Mouse (Mus musculus) left cerebral cortex, postnatal 36 days (tissue): ENCODE data around the gene Olfr749. TPM values are rescaled to one million over a fixed set of nuclear protein-coding genes. Genes with fewer than 3 reads are reported as not detected.
"Not testable (repeated sequence)": the region's sequence is repeated elsewhere in the genome, so short reads cannot be mapped to it uniquely, and the experiment has no call there.

Experiments
- DNase-seq, 2 experiments: peaks; one replicate each; pipeline ENCODE4 v3.0.0; 2021 to 2022; ENCODE audit warnings: low spot score in 2 of 2, mixed read lengths in 1 of 2
- intact Hi-C: fragments of 180-260 bp; cut with DNase I; formaldehyde crosslinking; loops from one replicate; pipeline ENCODE4 v1.15.1; 2025
- total RNA-seq, 2 experiments: library from RNA; stranded (reverse); gene quantifications; 2 replicates each; pipeline ENCODE4 v1.2.3; 2021

Gene Olfr749
- total RNA-seq: not detected

DNA sequence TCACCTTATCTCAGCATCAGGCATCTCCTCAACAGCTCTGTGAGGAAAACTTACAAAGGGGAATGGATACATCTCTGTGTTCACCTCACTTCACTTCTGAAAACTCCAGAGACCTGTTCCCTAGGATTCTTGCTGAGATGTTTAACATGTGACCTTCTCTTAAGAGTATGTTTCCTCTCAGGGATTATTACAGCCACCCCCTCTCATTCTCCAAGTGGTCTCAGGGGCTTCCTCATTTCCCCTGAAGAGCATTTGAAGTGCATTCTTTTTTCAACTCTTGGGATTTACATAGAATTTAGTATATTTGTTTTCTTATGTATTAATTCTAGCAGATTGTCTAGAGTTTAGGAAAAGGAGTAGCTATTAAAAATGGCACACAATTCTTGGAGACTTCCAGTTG, at the start of gene Olfr749:
Gene Olfr749 (minus strand): TSS at position 101 of the 400 bp plus-strand sequence.
- intact Hi-C loops: no loop called here
- DNase-seq: no peak

DNA sequence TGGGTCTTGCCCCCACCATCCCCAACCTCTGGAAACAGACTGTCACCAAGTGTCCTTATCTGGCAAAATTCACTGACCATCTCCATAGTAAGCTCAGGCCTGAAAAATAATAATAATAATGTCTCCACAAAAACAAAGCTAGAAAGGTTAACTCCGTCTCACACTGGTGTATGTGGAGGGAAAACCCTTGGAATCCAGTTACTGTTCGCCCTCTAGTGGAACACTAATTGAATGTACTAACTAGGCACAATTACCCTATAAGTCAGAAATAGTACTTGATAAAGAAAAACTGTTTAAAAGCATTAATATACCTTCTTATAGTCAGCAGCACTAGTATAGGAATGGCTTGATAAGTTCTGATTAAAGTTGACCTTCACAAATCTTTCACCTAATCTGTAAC, 43.3 kb upstream of the Olfr749 start:
- no peak for DNase-seq
- intact Hi-C loops: no loop called here

DNA sequence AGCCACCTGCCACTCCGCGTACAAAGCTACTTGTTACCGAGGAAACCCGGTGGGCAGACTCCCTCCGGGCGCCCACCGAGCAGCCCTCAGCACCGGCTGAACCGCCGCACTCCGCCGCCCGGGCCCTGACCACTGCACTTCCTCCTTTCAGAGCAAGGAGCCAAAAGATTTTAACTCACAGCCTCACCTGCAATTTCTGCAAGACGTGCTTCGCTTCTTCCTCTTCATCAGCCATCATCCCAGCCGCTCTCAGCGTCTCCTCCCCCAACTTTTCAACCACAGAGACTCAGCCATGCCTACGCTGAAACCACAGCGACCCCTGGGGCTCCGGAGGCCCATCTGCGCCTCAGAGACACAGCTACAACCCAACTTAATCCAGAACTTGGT, 40.4 kb upstream of the Olfr749 start, which contains the start of gene Ttc5:
Gene Ttc5 (minus strand): TSS at position 269 of the 387 bp plus-strand sequence.
- peak; percentile 89 for DNase-seq
- intact Hi-C loops: no loop called here

DNA sequence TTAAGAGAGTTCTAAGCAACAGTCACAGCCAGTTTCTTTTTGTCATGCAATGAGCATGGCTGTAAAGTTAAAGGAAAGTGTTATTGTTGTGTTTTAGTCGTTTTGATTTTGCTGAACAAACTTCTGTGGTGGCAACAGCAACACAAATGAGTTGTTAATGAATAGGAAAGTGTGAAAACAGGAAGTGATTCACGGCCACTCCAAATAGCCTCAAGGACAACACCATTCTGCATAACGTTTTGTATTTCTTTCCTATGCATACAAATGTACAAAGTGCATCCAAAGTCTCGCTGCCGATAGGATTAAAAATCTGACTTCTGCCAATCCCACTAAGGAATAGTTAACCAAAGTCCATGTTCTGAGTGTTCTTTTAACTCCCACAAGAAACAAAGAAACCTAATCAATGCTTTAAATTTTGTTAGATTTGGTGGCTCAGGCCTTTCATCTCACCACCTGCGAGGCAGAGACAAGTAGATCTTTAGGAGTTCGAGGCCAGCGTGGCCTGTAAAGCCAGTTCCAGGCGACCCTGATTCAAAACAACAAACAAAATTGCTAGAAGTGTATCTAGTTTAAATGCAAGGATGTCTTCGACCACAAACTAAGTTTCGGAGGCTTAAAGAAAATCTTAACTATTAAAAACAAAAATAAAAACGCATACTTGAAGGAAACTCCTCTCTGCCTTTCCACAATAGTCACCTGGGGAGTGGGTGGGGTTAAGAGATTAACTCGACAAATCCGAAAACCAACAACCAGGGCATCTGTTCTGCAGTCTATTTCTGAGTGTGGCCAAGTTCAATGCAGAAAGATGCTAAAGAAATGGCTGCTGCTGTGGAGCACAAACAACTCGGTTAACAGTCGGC, 39.7 kb upstream of the Olfr749 start:
- intact Hi-C loops: no loop called here
- DNase-seq: no peak

DNA sequence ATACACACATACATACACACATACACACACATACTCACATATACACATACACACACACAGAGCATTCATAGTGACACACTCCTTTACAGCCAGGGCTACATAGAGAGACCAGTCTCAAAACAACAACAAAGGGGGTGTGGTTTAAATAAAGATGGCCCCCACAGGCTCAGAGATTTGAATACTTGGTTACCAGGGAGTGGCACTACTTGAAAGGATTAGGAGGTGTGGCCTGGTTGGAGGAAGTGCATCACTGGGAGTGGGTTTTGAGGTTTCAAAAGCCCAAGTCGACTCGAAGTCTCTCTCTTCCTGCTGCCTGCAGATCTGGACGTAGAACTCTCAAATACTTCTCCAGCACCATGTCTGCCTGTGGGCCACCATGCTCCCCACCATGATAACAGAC, 37.3 kb upstream of the Olfr749 start:
- DNase-seq: no peak
- intact Hi-C loops: no loop called here

DNA sequence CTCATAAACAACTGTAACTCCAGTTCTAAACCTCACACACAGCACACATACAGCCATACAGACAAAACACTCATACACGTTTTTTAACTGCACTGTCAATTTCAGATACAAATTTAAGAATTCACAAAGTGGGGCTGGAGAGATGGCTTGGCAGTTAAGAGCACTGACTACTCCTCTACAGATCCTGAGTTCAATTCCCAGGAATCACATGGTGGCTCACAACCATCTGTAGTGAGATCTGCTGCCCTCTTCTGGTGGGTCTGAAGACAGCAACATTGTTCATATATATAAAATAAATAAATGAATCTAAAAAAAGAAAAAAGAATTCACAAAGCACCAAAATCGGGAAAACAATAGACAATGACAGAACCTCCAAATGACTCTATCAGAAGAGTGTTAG, 26.4 kb upstream of the Olfr749 start:
- no peak for DNase-seq
- intact Hi-C loops: no loop called here

DNA sequence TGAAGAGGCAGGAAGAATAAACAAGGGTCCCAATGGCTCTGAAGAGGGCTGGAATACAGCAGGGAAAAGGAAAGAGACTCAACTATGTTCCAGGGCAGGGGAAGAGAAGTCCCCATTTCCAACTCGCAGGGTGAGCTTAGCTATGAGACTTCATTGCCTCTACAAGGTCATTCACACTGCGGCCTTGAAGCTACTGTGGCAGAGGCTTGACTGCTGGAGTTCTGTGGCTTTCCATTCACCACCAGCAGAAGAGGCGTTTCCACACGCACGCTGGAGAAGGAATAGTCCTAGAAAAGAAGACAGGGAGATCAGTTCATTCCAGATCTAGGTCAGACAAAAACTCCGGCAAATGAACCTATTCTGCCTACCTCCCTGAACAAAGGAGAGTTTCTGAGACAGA, 20.8 kb upstream of the Olfr749 start:
- DNase-seq: no peak
- intact Hi-C loops: no loop called here

DNA sequence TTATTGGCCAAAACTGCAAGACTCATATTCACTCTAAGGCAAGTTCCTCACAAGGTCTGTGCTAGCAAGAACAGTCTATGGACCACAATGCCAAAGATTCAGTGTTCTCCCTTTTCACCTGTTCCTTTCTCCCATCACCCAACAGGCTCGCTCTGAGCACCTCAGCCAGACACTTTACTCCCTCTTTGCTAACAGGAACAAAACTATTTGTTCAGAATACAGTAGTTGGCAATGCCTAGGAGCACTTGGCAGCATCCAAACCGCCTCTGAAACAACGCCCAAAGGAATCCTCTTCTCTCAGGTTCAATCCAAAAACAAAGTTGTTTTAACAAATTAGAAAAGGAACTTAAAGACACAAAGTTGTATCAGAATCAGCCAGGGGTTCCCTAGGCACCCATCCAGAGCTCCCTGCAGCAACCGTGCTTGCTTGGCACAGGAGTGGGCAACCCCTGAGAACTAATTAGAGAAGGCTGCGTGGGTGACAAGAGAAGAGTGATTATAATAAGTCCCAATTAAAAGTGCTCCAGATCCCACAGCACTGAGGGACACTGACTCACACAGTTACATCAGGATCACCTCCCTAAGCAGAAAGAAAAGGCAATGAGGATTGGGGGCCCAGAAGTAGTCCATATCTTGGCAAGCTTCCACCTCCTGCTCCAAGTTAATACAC, 13.7 kb upstream of the Olfr749 start:
- DNase-seq: peak; percentile 15 to 21

DNA sequence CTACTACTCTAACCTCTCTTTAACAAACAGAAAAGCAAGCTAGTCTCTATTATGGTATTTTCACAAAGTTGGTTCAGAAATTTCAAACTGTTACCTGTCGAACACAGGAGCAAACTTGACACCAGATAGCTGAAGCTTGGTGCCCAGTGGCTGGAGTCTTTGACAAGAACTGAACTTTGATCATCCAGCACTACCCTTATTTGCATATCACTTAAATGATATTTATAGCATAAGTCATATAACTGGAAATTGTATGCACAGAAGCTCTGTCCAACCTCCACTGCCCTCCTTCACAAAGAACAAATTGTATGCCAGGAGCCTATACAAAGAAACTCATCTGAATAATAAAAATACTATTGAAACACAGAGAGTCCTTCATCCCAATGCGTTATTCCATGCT, 3.3 kb downstream of the Olfr749 start:
- no peak for DNase-seq
- intact Hi-C loops: no loop called here

More for the DNA sequence above, 13.7 kb upstream of the Olfr749 start:
- intact Hi-C loops: no loop called here

DNA sequence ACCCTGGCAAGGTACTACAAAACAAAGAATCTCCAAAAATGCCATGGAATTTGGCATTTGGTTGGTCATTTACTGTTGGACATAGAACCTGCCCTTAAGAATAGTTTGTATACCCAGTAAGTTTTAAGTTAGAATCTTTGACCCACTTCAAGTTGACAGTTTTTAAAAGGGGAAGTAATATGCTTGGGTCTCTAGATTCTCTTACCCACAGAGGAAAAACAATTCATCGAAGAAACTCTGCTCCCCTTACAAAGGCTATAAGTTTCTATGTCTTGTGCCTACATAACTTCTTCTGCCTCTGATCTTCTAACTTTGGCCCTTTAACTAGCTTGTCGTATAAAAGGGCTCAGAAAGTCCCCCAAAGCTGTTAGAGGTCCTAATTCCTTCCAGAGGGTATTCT, 4.6 kb downstream of the Olfr749 start:
- DNase-seq: no peak
- intact Hi-C loops: no loop called here

DNA sequence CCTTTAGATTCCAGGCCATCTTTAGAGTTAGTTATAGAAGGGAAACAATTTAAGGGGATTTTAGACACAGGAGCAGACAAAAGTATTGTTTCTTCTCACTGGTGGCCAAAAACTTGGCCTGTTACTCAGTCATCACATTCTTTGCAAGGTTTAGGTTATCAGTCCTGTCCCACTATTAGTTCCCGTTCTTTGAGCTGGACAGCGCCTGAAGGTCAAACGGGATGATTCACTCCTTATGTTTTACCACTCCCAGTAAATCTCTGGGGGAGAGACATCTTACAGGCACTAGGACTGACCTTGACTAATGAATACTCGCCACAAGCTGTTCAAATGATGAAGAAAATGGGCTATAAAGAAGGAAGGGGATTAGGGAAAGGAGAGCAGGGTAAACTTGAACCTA, 22.5 kb downstream of the Olfr749 start:
- DNase-seq, intact Hi-C loops: not testable (repeated sequence)

DNA sequence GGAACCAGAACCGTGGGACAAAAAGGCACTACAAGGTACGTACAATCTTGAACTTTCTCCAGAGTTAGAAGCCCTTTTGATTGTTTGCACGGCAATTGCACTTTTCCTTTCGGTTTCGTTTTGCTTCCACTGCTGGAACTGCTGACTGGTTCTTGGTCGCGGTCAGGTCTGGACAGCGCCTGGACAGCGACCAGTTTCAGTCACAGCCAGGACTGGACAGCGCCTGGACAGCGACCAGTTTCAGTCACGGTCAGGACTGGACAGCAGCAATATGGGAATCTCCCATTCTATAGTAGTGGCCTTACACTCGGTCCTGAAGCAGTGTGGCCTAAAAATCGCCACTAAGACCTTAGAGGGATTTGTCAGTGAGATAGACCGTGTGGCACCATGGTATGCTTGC, 25.0 kb downstream of the Olfr749 start:
- intact Hi-C loops, DNase-seq: not testable (repeated sequence)

DNA sequence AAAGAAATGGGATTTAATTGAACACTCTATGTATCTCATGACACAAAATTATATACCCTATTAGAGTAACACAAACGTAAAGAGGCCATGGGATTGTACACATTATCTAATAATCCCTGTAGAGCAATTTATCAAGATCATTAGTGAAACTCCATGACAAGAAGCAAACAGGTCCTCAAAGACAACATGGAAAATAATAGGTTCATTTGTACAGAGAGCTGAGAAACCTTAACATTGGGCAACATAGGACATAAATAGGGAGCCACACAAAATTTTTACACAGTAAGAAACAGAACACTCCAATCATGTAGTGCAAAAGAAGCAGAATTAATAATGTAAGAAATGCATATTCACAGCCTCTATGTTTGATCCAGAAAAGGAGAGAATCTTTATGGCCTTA, 37.8 kb downstream of the Olfr749 start, which contains the start of gene Olfr748:
Gene Olfr748 (plus strand): TSS at position 301 of the 400 bp plus-strand sequence.
- intact Hi-C loops: no loop called here
- no peak for DNase-seq

DNA sequence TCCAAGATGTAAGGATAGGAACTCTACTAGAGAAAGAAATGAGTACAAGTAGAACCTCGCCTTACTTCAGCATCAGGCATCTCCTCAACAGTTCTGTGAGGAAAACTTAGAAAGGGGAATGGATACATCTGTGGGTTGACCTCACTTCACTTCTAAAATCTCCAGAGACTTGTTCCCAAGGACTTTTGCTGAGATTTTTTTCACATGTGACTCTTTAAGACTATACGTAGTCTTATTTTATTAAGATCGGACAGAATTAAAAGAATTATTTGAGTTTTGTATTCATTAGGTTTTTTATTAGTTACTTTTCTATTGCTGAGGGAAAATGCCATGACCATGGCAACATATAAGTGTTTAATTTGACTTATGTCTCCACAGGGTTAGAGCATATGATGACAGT, 51.8 kb downstream of the Olfr749 start, which contains the start of gene Olfr747:
Gene Olfr747 (minus strand): TSS at position 101 of the 400 bp plus-strand sequence.
- intact Hi-C loops: no loop called here
- no peak for DNase-seq

Other genes starting within 250 kb of the Olfr749 start
- gene Olfr742, start 241.5 kb downstream of the Olfr749 start, total RNA-seq: not detected
- gene Olfr743, start 223.3 kb downstream of the Olfr749 start, total RNA-seq: not detected
- gene Olfr744, start 130.2 kb downstream of the Olfr749 start, total RNA-seq: not detected
- gene Olfr745, start 105.7 kb downstream of the Olfr749 start, total RNA-seq: not detected
- not detected for gene Olfr746, start 98.0 kb downstream of the Olfr749 start, total RNA-seq
- not detected for gene Olfr747, start 51.9 kb downstream of the Olfr749 start, total RNA-seq
- not detected for gene Olfr748, start 37.7 kb downstream of the Olfr749 start, total RNA-seq
- 10 to 100 TPM; 55.2 to 67.9 TPM for gene Ttc5, start 40.4 kb upstream of the Olfr749 start, total RNA-seq
- gene Ccnb1ip1, start 62.6 kb upstream of the Olfr749 start, total RNA-seq: not detected
- 10 to 100 TPM; 24.0 to 28.7 TPM for gene Parp2, start 62.7 kb upstream of the Olfr749 start, total RNA-seq
- gene Tep1, start 125.5 kb upstream of the Olfr749 start, total RNA-seq: 1 to 10 TPM; 2.9 to 4.1 TPM
- gene Klhl33, start 152.4 kb upstream of the Olfr749 start, total RNA-seq: 1 to 10 TPM; 3.6 to 4.8 TPM
- 10 to 100 TPM; 32.0 to 35.7 TPM for gene Osgep, start 179.8 kb upstream of the Olfr749 start, total RNA-seq
- 10 to 100 TPM; 52.0 to 58.6 TPM for gene Apex1, start 179.9 kb upstream of the Olfr749 start, total RNA-seq
- 100 to 1,000 TPM in 1 of 2 experiments, 10 to 100 TPM in 1; 89.8 to 103 TPM for gene Pip4p1, start 185.8 kb upstream of the Olfr749 start, total RNA-seq
- gene Pnp, start 186.0 kb upstream of the Olfr749 start, total RNA-seq: 10 to 100 TPM; 10.7 to 11.0 TPM
- 10 to 100 TPM in 1 of 2 experiments, 1 to 10 TPM in 1; 10.0 to 13.0 TPM for gene Gm49342, start 199.4 kb upstream of the Olfr749 start, total RNA-seq
- gene Pnp2, start 210.9 kb upstream of the Olfr749 start, total RNA-seq: 1 to 10 TPM; 1.1 to 1.4 TPM